Mouse (Mus musculus) erythroblast, embryonic 14.5 days (primary cell): Measurements from ENCODE around the gene Rpl10a.

Source experiments
- GATA1 ChIP-seq: IDR thresholded peaks from 2 replicates; pipeline ENCODE4 v1.6.1; 2012; ENCODE audit warnings: low read length, inconsistent platforms, mixed read lengths
- TAL1 ChIP-seq: IDR thresholded peaks from 3 replicates; pipeline ENCODE4 v1.6.1; 2012; ENCODE audit warnings: low read length, inconsistent platforms, mixed read lengths

DNA sequence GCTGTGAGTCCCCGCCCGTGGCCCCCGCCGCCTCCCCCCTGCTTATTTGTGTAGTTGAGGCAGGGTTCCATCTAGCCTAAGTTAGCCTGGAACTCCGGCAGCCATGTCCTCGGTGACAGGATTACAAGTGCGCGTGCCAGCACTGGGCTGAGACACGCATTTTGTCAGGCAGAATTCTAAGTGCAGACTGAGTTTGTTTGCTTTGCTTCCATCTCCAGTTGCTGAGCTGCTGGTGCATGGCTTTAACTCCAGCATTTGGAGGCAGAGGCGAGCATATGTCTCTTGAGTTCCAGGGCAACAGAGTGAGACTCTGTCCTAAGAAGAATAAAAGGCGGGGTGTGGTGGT is 14.4 kb upstream of the Rpl10a start:
- TF ChIP-seq TAL1 (no peak), GATA1 (no peak)
